Mouse (Mus musculus) stomach, adult 2 months (tissue): ENCODE results near the gene Gm49630. TPM values are rescaled to one million over a fixed set of nuclear protein-coding genes. Genes with fewer than 3 reads are reported as not detected.

Experiments
- polyA plus RNA-seq: library from polyadenylated mRNA; depleted of rRNA; stranded (reverse); fragments of >200 nt; gene quantifications from 2 replicates; pipeline ENCODE4 v1.2.3, GENCODE M21; 2012; rRNA removed

Gm49630 gene
- 0.32 TPM in 1 of 2 replicates, not detected in the other for polyA plus RNA-seq

GRCm38 (mm10) chr17:7371879-7372278 lies at the start of gene Gm49630:
TSS of gene Gm49630 (minus strand) at chr17:7371979.

GRCm38 (mm10) chr17:7385364-7385763 lies 13.6 kb upstream of the Gm49630 start, which contains the start of gene Unc93a2:
TSS of gene Unc93a2 (minus strand) at chr17:7385464.

GRCm38 (mm10) chr17:7352596-7352995 lies 19.2 kb downstream of the Gm49630 start, which contains the start of gene Ttll2:
TSS of gene Ttll2 (minus strand) at chr17:7352696.

GRCm38 (mm10) chr17:7324346-7324745 lies 47.4 kb downstream of the Gm49630 start, which contains the start of gene Tcp10a:
TSS of gene Tcp10a (plus strand) at chr17:7324646.

Other genes with a start within 250 kb of the Gm49630 start
- 2.3 and 2.5 TPM in 2 replicates for gene Rps6ka2, start 201.9 kb downstream of the Gm49630 start, polyA plus RNA-seq
- not detected in 2 replicates for gene Tcp10a, start 47.3 kb downstream of the Gm49630 start, polyA plus RNA-seq
- gene Ttll2, start 19.3 kb downstream of the Gm49630 start, polyA plus RNA-seq: 0.10 TPM in 1 of 2 replicates, not detected in the other
- 0.17 and 0.48 TPM in 2 replicates for gene Unc93a2, start 13.5 kb upstream of the Gm49630 start, polyA plus RNA-seq